Mouse (Mus musculus) c-Kit-positive CD71-positive TER-119-positive erythroid progenitor cells, embryonic 14.5 days (primary cell): ENCODE data around the gene Itih5.

ENCODE experiments used
- DNase-seq: peaks from one replicate; pipeline ENCODE4 v3.0.0-alpha.2; 2013; ENCODE audit warnings: low spot score

Gene Itih5

DNA sequence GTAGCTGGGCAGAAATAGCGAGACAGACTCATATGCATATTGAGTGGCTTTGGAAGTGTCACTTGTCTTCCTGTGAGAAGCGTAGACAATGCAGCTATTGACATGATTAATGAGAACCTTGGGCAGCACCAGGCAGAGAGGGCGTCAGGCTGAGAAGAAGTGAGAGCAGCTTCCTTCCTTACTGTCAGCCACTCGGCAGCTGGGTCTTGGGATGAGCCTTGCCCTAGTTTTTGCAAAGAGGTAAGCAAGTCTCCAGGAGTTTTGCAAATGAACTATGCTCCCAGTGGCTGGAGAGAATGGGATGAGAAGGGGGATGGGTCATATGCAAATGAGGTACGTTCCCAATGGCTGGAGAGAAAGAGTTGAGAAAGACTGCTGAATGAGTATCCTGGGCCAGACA is 109.4 kb downstream of the Itih5 start:
- no peak for DNase-seq

DNA sequence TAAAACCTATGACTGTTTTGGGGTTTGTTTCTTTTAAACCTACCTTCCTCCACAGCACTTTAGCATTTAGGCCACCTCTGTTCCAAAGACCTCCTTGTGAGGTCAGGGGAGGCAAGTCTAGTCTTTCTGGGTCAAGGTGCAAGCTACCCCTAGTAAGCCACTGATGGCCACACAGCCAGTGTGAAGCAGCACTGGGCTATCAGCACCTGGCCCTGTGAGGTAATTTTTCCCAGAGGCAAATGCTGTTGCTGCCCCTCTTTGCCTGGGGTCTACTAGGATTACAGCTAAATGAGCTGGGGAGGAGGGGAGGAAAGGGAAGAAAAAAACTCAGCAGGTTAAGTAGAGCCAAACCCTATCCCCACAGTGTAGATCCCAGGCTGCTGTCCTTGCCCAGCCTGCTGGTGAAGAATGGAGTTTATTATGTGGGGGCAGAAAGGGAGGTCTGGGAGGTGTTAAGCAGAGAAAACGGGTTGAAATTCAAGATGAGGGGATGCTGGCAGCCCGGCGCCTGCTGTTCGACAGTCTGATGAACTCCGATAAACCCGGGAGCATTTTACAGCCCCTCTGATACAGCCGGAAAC is 110.6 kb downstream of the Itih5 start:
- DNase-seq, result no peak

DNA sequence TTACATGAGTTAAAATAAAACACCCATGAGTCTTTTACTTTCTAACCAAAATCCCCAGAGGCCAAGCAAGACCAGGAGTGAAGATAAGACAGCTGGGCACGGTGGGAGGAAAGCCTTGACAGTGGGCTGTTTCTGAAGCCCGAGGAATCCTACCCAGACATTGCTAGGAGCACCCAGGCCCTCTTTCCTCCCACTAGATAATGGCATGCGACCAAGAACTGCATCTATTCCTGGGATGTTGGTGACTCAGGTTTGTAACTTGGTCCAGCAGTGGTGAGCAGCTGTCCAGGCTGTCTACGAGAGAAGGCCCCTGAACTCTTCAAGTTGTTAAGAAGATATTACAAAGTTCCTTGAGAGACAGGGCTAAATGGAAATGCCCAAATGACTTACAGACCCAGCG is 112.5 kb downstream of the Itih5 start:
- DNase-seq, result no peak

DNA sequence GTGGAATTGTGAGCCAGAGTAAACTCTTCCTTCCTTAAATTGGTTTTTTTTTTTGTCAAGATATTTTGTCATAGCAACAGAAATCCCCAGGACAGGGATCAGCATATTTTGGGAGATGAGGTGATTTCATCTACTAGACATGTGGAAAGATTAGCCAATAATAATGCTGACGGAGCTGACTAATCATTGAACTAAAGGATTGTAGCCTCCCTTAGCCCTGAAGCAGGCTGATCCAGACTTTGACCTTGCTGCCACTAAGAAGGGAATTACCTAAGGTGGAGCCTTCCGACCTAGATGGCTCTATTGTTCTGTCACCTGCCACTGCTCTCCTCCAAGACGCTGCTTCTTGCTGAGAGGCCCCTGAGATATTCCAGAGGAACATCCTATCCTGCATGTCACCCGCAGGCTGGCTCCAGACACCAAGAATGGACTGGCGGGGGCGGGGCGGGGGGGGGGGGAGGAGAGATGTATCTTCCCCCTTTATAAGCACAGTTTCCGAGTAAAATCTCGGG is 119.3 kb downstream of the Itih5 start:
- DNase-seq, result no peak

DNA sequence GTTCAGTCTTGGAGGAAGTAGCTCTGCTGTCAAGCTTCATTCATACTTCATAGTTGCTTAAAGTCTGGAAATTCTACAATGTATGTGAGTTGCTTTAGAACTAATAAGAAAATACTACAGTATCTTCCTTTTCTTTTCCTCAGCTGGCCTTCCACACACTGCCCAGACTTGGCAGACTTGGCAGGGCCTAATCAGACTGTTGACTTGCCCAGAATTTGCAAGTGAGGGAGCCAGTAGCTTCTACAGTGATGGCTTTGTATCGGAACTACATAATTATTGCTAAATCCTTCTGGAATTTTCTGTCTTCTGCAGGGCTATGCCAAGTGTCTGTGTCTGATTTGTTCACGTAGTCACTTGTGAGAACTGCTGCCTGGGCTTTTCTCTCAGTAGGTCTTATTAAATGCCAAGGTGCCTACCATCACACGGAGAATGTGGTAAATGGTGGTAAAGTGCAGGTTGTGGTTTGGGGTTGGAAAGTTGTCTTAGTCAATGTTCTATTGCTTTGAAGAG is 120.2 kb downstream of the Itih5 start:
- no peak for DNase-seq

DNA sequence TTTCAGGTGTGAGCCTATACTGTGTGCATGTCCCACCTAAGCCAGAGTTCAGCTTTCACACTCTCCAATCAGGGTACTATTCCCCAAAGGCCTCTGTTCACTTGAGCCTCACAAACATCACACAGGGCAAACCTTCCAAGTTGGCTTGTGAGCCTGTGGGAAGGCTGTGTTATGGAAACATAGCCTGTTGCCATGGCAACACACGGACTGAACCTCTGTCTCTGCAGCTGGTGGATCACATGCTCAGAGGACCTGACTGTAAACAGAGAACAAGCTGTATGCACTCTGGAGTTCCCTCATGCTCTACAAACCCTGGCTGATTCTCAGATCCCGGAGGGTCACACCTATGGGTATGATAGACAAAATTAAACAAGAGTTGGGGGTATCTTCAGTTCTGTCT is 122.8 kb downstream of the Itih5 start:
- DNase-seq, result no peak

DNA sequence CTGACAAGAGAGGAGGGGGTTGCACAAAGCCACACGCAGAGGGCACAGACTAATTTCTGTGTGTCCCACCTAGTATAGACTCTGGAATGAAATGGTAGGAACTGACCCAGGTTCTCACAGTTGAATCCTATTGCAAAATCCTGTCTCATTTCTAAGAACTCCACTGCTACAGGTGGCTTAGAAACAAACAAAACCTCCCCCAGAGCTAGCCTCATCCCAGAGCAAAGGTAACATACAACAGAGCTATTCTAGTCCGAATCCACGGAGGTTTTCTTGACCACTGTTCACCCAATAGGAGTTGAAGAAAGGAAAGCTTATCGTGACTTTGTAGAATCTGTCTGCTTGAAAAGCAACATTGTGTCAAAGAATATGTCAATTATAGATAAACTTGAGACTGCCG is 130.3 kb downstream of the Itih5 start:
- DNase-seq, result no peak

DNA sequence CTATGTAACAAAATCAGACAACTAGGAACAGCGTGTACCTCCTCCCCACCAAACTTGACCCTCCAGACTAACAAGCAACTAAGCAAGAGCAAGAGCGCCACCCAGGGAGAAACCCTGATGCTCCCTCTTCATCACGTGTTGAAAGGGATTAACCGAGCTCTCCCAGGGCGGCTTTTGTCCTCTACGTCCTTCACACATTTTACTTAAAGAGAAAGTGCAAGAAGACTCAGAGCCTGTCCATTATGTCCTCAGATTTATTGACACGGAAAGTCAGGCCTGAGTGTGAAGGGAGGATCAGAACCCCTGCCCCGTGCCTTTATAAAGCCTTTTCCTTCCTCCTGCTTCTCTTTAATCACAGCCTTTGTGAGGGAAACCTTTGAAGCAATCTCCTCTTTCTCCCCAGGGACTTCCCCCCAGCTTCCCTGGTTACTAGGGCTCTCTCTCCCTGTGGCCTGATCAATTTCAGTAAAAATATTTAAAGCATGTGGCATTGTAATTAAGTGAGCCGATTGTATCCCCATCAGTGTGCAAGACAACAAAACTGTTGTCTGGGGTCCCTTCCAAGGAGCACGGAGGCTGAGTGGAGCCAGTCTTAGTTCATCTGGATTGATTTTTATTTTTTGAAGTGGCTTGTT is 131.4 kb downstream of the Itih5 start:
- no peak for DNase-seq

DNA sequence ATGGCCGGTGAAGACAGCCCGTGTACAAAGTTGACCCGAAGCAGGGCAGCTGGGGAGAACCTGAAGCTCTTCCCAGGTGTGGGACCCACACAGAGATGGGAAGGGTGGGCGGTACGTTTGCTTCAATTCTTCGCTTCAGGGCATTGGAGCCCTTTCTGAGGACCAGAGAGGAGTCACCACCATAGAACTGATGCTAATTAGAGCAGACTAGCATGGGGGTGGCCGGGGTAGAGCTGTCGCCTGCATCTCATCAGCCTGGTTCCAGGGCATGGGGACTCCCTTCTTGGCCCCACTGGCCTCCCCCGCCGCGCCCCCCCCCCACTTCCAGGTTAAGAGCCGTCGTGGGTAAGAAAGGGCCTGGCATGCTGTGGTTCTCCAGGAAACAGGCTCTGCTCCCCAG is 132.6 kb downstream of the Itih5 start:
- DNase-seq, result no peak

DNA sequence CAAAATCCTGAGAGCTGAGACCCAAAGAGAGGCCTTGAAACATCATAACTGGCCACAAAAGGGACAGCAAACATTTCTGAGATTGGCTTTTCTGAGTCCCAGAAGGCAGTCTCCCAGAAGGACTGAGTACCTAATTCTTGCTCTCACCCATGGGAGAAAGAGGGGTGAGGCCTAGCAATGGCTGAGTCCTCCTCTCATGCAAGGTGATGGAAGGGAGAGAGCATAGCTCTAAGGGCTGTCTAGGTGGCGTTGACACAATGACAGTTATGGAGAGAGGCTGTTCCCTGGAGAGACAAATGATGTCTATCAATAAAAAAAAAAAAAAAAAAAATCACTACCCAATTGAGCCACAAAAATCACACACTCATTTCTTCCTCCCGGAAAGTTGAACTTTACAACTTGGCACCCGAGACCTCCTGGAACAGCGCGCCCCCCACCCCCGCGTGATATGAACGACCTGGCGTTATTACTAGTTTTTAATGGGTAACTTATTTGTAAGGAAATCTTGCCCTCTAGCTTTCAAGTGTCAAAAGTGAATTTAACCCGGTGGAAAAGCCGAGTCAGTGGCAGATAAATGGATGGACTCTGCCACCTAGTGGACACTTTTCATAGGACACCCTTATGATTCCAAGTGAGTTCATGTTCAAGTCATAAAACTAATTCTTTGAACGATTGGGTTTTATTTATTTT is 134.9 kb downstream of the Itih5 start:
- DNase-seq, result peak; percentile 58

DNA sequence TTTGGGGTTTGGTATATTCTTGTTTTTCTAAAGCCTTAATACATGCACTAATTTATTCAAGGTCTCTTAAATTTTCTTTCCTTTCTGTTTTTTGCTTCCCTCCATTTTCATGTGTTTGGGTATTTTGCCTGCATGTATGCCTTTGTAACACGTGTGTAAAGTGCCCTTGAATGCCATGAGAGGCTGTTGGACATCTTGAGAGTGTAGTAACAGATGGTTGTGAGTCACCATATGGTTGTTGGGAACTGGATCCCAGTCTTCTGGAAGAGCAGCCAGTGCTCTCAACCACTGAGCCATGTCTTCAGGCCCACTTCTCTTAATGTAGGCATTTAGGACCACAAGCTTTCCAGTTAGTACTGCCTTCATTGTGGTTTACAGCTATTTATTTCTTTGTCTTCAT is 135.5 kb downstream of the Itih5 start:
- DNase-seq, result no peak

DNA sequence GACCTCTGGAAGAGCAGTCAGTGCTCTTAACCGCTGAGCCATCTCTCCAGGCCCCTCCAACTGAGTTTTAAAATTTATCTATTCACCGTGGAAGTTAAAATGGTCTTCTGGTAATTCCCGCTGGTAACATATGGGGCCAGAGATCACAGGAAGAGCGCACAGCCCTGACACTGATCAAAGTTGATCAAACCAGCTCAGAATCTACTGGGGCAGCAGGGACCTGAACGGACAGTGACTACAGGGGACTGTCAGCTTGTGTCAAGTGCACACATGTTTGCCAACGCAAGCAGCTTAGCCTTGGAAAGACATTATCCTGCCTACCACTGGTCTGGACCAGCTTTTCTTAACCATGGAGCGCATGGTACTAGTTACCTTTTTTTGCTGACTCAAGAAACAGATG is 136.7 kb downstream of the Itih5 start:
- no peak for DNase-seq

DNA sequence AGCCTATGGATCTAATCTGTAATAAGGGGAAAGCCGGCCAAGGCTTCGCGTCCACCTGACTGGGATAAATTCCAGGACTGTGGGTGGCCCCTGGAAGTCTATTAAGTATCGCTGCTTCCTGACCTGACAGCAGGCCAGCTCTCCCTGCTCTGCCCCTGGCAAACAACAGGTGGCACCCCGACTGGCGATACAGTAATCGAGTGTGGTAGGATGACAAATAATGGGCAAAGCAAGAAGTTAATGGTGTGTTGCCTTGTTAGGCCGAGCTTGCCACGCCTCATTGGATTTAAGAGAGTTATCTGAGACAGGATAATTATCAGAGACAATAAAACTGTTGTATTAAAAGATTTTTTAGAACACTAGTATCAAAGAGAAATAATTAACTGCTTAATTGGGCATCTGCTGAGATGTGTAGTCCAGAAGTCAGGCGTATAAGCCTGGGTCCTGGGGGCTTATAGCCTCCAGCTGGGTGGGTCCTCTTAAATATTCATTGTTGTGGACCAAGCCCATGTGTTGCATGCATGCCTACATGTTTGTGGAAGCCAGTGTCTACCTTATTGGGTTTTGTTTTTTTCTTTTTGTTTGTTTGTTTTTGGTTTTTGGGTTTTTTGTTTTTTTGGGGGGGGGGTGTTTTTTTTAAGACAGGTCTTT is 140.3 kb downstream of the Itih5 start:
- DNase-seq, result no peak

DNA sequence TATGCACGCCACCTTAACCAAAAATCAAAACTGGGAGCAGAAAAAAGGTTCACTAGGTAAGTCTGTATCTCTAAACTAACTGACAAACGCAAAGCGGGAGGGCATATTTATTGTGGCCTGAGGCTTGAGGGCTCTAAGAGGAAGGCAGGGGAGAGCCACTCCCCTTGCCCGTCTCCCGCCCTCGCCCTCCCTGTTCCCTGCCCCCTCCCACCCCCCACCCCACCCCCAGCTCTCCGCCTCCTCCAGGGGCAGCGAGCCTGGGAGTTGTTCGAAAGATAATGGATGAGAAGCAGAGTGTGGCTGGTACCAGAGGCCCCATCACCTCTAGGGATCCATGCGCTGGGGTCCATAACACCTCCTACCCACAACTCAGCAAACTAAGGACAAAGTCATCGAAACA is 142.5 kb downstream of the Itih5 start:
- no peak for DNase-seq

DNA sequence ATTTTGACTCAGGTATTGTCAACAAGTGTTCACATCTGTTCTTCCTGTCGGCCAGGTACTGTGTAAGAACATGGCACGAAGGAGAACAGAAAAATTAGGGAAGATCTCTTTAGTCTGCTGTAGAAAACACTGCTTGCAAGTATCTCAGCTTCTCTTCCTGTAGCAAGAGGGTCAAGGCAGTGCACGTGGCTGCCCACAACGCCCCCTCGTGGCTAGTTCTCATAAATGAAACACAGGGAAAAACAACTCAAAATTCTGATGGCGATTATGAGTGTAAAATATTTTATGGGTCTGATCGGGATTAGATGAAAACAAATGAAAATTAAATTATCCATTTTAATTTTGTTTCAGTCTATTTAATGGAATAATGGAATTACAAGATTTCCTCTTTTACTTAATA is 146.9 kb downstream of the Itih5 start:
- no peak for DNase-seq

DNA sequence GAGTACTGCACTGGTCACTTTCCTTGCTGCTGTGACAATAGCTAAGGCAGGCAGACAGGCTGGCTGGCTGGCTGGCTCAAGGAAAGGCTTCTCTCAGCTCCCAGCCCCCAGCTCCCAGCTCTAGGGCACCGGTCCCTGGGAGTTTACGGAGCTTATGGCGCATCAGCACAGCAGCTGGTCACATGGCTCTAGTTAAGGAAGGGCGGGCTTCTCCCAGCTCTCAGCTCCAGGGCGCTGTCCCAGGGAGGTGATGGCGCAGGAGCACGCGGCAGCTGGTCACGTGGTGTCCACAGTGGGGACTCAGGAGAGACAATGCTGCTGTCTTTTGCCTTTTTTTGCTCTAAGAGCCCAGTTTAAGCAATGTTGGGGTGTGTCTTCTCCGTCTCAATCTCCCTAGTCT is 147.4 kb downstream of the Itih5 start:
- DNase-seq, result no peak

DNA sequence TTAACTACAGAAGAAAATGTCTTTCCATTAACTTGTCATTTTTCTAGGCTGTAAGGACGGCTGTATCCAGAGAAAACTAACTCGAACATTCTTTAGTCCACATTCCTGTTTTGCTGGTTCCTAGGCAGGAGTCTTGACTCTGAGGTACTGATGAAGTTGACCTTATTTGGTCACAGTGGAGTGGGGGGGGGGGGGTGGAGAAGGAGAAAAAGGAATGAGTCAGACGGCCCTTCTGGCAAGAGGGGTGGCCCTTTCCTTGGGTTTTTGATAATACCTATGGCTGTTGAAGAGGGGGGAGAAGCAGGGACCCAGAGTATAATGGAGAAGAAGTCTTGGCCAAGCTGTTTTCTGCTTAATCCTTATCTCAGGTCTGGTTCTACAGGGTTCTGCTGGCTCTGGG is 148.0 kb downstream of the Itih5 start:
- DNase-seq, result no peak

DNA sequence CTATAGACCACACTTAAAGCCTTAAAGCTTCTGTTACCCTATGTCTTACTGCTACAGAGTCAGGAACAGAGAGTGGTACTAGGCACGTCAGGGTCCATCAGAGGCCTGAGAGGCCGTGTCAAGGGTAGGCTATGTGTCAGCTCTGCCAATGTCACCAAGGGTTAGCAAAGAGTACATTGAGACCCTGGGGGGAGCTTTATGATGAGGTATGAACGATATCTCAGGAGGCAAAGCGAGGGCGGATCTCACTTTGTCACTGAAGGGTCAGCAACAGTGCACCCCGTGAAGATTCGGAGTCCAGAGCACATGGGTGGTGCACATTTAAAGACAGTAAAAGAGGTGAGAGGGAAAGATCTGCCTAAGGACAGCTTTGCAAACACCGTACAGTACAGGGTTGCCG is 148.6 kb downstream of the Itih5 start:
- no peak for DNase-seq

DNA sequence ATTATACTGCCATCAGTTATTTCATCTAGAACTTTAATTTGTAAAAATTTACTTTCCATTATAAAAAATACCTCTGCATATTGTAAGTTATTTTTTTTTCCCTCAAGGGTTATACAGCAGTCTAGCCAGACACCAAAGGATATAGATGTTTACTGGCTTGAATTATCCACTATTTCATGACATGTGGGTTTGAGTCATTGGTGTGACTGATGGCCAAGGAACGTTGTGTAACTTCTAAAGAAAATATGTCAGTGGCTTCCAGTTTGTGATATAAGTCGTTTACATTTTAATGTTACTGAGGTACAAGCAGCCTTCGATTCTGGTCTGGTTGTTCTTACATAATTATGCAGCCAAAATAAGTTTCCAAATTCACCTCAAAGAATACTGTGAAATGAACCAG is 151.5 kb downstream of the Itih5 start:
- no peak for DNase-seq
